In genomic region chr16:46388527-46389414, GRCm38 (mm10) we compare ENCODE assay signal across 17 mouse cellular contexts.
A peak's percentile ranks its signal among the peaks of the same experiment; 100 is the strongest.
DNase-seq lines count a peak whose midpoint lies in the region; ATAC-seq lines count a peak whose summit lies in the region.
"Had no signal": no experiment of that assay in that cellular context is flagged by ENCODE, and none has a peak within 500 bp of the region (broad histone marks: within the 10 kb centered on the region; RNA-seq: fewer than 3 reads in every experiment).

No protein-coding gene starts in this region.

- no peak overlapping the region for H3K4me3 ChIP-seq in embryonic facial prominence, embryonic 11.5 days (ENCODE audit: low read depth, low read length)
- no peak overlapping the region for H3K4me3 ChIP-seq in hindbrain, embryonic 16.5 days (ENCODE audit: low read length)
- H3K4me3 ChIP-seq: heart, adult 2 months had no signal

- peak; percentile 28 for DNase-seq in kidney, adult 9 months
- no peak for DNase-seq in kidney, adult 11 months
- peak; percentile 30 for DNase-seq in embryo, embryonic 10 days (ENCODE audit: low spot score)
- DNase-seq in embryonic facial prominence, embryonic 11.5 days (ENCODE audit: low spot score): peak; percentile 19
- no peak for DNase-seq in cerebellum, adult 11 months
- DNase-seq in right cerebral cortex, adult 18-20 months: no peak
- DNase-seq: adrenal gland, adult 8-10 months; cerebellum, postnatal 10 days; heart, adult 2 months; heart, postnatal 14 days; right cerebral cortex, postnatal 4 days; thymus, adult 18-20 months had no signal

- no peaks in the 10 kb centered on the region for H3K4me1 ChIP-seq in embryonic facial prominence, embryonic 11.5 days (ENCODE audit: control insufficient read depth, insufficient read depth, low read length)
- H3K4me1 ChIP-seq in hindbrain, embryonic 16.5 days (ENCODE audit: control insufficient read depth, insufficient read depth, low read depth, low read length): peaks cover 3% of the 10 kb centered on the region

- H3K9ac ChIP-seq in embryonic facial prominence, embryonic 11.5 days (replicated peaks; ENCODE audit: low read length): no peak overlapping the region
- H3K9ac ChIP-seq in hindbrain, embryonic 16.5 days (ENCODE audit: low read depth, low read length): no peak overlapping the region
- H3K9ac ChIP-seq: liver, embryonic 14.5 days had no signal

- no peaks in the 10 kb centered on the region for H3K9me3 ChIP-seq in embryonic facial prominence, embryonic 11.5 days (replicated peaks; ENCODE audit: control insufficient read depth, low read length)
- H3K9me3 ChIP-seq in hindbrain, embryonic 16.5 days (ENCODE audit: control insufficient read depth, low read length): no peaks in the 10 kb centered on the region

- ATAC-seq in embryonic facial prominence, embryonic 11.5 days (replicated peaks; ENCODE audit: insufficient number of reproducible peaks, low FRiP score, low TSS enrichment, low read depth): no peak
- ATAC-seq in hindbrain, embryonic 16.5 days: peak; percentile 4; the same call in 1 of the 2 replicates
- no peak for ATAC-seq in megakaryocyte-erythroid progenitor cell, adult 5-6 weeks (replicated peaks; ENCODE audit: low FRiP score, low TSS enrichment, poor library complexity, severe bottlenecking)
- ATAC-seq: intestine, embryonic 16.5 days had no signal

- no peak overlapping the region for H3K27ac ChIP-seq in embryonic facial prominence, embryonic 11.5 days (replicated peaks; ENCODE audit: low read depth, low read length)
- H3K27ac ChIP-seq in hindbrain, embryonic 16.5 days (ENCODE audit: low read depth, low read length): no peak overlapping the region
- H3K27ac ChIP-seq: heart, adult 2 months; liver, embryonic 14.5 days had no signal

- WGBS in embryonic facial prominence, embryonic 11.5 days: 34% methylated on average over 11 of the region's 11 CpGs
- WGBS in hindbrain, embryonic 16.5 days: 36% methylated on average over 11 of the region's 11 CpGs

- no peaks in the 10 kb centered on the region for H3K27me3 ChIP-seq in embryonic facial prominence, embryonic 11.5 days (ENCODE audit: control insufficient read depth, insufficient read depth, low read length)
- no peaks in the 10 kb centered on the region for H3K27me3 ChIP-seq in hindbrain, embryonic 16.5 days (replicated peaks; ENCODE audit: control insufficient read depth, insufficient read depth, low read length)

- no peak overlapping the region for H3K4me2 ChIP-seq in embryonic facial prominence, embryonic 11.5 days (ENCODE audit: low read depth, low read length)
- H3K4me2 ChIP-seq in hindbrain, embryonic 16.5 days (ENCODE audit: low read length): no peak overlapping the region

- H3K36me3 ChIP-seq in embryonic facial prominence, embryonic 11.5 days (replicated peaks; ENCODE audit: control insufficient read depth, insufficient read depth, low read depth, low read length): no peaks in the 10 kb centered on the region; the same call in 1 of the 2 replicates
- H3K36me3 ChIP-seq in hindbrain, embryonic 16.5 days (ENCODE audit: control insufficient read depth, insufficient read depth, low read length): no peaks in the 10 kb centered on the region
- H3K36me3 ChIP-seq: G1E had no signal

Comparison
In these comparisons a context has a peak if more than half of its experiments do, and no peak if none do; other contexts are left out.
1. DNase-seq: peak in kidney, adult 9 months (single experiment), embryo, embryonic 10 days (single experiment) and embryonic facial prominence, embryonic 11.5 days (single experiment); none in kidney, adult 11 months (single experiment), cerebellum, adult 11 months (single experiment) and right cerebral cortex, adult 18-20 months (single experiment).